Mouse (Mus musculus): Measurements from ENCODE around the gene Ube2l6. TPM values are rescaled to one million over a fixed set of nuclear protein-coding genes. Genes with fewer than 3 reads are reported as not detected.

Gene Ube2l6
- polyA plus RNA-seq, 1 experiment from 2014 or later, result 49.9 TPM

DNA sequence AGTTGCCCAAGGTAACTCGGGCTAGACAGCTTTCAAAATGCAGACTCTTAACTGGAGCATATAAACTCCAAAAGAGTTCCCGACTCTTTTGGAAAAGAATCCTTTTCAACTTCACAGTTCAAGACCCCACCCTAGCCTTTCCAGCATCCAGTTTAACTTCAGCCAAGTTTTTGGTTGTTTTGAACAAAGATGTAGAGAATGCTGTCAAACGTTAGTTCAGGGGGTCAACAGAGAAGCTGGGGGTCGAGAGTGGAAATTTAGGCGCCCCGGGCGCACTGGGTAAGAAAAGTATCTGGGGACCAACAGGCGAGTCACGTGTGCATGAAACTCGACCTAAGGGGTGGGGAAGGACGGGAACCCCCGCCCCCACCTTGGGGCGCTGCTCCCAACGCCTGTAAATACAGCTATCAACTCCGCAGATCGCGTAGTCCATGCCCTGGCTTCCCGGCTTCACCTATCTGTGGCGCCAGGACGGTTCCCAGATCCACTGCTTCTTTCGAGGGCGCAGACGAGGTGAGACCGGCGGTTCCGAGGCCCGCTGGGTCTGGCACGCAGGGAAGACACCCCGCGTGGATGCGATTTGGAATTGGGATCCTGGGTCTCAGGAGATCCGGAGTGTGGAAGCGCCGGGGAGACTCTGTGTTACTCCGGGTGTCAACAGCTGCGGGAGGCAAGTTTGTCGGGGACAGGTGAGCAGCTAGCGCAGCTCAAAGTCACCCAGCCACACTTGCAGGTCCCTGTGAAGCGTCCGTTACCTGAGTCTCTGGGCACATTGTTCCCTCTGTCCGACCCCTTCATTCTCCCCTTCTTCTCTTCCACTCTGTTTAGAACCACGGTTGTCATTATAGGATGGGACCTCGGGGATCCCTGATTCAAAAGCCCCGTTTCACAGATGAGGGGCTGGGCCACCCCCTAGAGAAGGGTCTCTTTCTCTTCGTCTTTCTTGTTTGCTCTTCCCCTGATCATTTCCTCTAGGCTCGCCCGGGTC, 40.7 kb downstream of the Ube2l6 start:
- under 1% methylated on average over 47 of the region's 47 CpGs for WGBS
- no peaks in the 10 kb centered on the region for H3K36me3 ChIP-seq (ENCODE audit: control insufficient read depth, insufficient read depth, low read length)
- H3K9me3 ChIP-seq (ENCODE audit: control insufficient read depth, low read length), result no peaks in the 10 kb centered on the region
- peak overlapping the region; percentile 86 for H3K9ac ChIP-seq (ENCODE audit: low read depth, low read length)
- no peaks in the 10 kb centered on the region for H3K27me3 ChIP-seq (replicated peaks; ENCODE audit: control insufficient read depth, insufficient read depth, low read length)
- H3K4me1 ChIP-seq (ENCODE audit: control insufficient read depth, insufficient read depth, low read length), result peaks cover 25% of the 10 kb centered on the region
- ATAC-seq, result peak; percentile 49
- H3K27ac ChIP-seq (ENCODE audit: low read length), result peak overlapping the region; percentile 83
- peak overlapping the region; percentile 97 for H3K4me2 ChIP-seq (ENCODE audit: low read depth, low read length)
- peak overlapping the region; percentile 73 for H3K4me3 ChIP-seq (ENCODE audit: low read length)

DNA sequence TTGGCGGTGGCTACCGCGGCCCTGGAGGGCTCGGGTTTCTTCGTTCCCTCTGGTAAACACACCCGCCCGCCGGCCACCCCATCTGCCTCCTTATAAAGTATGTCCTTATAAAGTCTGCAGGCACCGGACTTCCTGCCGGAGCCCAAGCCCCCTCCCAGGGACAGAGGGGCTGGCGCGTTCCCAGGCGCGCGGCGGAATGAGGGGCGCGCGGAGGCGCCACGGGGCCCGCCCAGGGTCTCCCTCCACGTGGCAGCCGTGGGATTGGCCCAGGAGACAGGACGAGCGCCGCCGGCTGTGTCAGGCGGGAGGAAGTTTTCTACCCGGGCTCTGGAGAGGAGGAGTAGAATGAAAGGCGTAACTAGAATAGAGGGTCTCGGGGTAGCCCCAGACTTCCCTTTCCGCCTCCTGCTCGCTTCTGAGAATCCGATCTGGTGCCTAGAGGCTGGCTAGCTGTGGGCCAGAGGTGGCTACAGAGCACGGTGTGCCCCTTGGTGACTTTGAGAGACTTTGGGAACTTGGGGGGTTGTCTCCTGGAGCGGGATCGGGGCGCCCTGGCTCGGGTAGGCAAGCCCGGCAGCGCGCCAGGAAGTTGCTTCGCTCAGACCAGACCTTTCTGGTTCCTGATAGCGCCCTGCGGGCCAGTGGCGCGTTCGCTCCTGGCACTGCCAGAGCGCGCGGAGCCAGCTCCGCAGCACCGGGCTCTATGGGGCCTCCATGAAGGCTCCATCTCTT, 41.6 kb downstream of the Ube2l6 start:
- ATAC-seq, result peak; percentile 81
- Histone ChIP-seq H3K4me3 (ENCODE audit: low read length) (peak overlapping the region; percentile 73), H3K27ac (ENCODE audit: low read length) (peak overlapping the region; percentile 83), H3K36me3 (ENCODE audit: control insufficient read depth, insufficient read depth, low read length) (no peaks in the 10 kb centered on the region), H3K27me3 (replicated peaks; ENCODE audit: control insufficient read depth, insufficient read depth, low read length) (no peaks in the 10 kb centered on the region), H3K9me3 (ENCODE audit: control insufficient read depth, low read length) (no peaks in the 10 kb centered on the region), H3K4me1 (ENCODE audit: control insufficient read depth, insufficient read depth, low read length) (peaks cover 25% of the 10 kb centered on the region), H3K9ac (ENCODE audit: low read depth, low read length) (peak overlapping the region; percentile 86), H3K4me2 (ENCODE audit: low read depth, low read length) (peak overlapping the region; percentile 97)
- WGBS, result 0% methylated on average over 54 of the region's 54 CpGs

DNA sequence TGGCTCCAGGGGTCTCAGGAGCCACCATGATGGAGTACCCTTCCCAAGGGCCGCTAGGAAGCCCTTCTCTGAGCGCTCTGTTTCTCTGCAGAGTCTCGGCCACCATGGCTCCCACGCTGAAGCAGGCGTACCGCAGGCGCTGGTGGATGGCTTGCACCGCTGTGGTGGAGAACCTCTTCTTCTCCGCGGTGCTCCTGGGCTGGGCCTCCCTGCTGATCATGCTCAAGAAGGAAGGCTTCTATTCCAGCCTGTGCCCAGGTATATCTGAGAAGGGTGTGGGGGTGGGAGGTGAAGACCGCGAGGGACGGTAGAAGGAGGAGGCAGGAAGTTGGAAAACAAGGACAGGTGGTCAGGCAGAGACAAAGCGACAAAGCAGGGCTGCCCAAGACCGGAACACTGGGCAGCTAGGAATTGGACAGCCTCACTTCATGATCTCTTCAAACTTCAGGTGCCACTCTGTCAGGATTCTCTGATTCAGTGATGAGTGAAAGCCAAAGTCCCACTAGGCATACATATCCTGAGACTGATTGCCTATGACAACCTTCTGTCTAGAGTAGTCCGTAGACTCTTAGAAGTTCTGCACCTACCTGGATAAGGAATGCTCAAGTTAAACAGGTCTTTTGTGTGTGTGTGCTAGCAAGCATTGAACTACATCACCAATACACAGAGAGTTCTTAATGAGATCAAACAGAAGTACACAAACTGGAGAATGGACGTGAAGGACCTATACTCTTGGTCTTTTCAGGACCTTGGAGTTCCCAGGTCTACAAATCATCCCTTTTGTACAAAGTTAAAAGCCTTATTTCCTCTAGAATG, 42.3 kb downstream of the Ube2l6 start:
- peak; percentile 23 for ATAC-seq
- H3K9ac ChIP-seq (ENCODE audit: low read depth, low read length), result peak overlapping the region; percentile 86

DNA sequence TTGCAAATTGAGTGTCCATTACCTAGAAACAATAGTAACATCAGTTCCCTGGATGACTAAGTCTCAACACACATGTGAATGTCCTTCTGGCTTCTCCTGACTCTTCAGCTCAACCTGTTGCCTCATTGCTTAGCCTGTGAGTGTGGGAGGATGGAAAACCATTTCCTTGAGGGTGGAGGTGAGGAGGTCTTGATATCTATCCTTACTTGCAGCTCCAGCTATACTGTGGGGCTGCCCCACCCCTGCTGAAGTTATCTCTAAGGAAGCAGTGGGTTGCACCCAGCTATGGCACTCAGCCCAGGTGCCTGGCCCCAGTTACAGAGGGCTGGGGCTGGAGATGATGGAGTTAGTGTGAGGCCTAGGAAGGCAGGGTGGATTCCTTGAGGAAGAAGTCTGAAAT, 43.3 kb downstream of the Ube2l6 start:
- Histone ChIP-seq H3K9ac (ENCODE audit: low read depth, low read length) (no peak overlapping the region), H3K4me3 (ENCODE audit: low read length) (no peak overlapping the region), H3K27ac (ENCODE audit: low read length) (no peak overlapping the region), H3K4me1 (ENCODE audit: control insufficient read depth, insufficient read depth, low read length) (peaks cover 25% of the 10 kb centered on the region), H3K4me2 (ENCODE audit: low read depth, low read length) (no peak overlapping the region), H3K36me3 (ENCODE audit: control insufficient read depth, insufficient read depth, low read length) (no peaks in the 10 kb centered on the region), H3K27me3 (replicated peaks; ENCODE audit: control insufficient read depth, insufficient read depth, low read length) (no peaks in the 10 kb centered on the region), H3K9me3 (ENCODE audit: control insufficient read depth, low read length) (no peaks in the 10 kb centered on the region)
- peak; percentile 54 for ATAC-seq

More for the DNA sequence above, 42.3 kb downstream of the Ube2l6 start:
- H3K27me3 ChIP-seq (replicated peaks; ENCODE audit: control insufficient read depth, insufficient read depth, low read length), result no peaks in the 10 kb centered on the region
- peaks cover 25% of the 10 kb centered on the region for H3K4me1 ChIP-seq (ENCODE audit: control insufficient read depth, insufficient read depth, low read length)
- peak overlapping the region; percentile 73 for H3K4me3 ChIP-seq (ENCODE audit: low read length)
- no peaks in the 10 kb centered on the region for H3K9me3 ChIP-seq (ENCODE audit: control insufficient read depth, low read length)
- peak overlapping the region; percentile 97 for H3K4me2 ChIP-seq (ENCODE audit: low read depth, low read length)
- H3K36me3 ChIP-seq (ENCODE audit: control insufficient read depth, insufficient read depth, low read length), result no peaks in the 10 kb centered on the region
- 6% methylated on average over 17 of the region's 17 CpGs for WGBS
- H3K27ac ChIP-seq (ENCODE audit: low read length), result peak overlapping the region; percentile 83

DNA sequence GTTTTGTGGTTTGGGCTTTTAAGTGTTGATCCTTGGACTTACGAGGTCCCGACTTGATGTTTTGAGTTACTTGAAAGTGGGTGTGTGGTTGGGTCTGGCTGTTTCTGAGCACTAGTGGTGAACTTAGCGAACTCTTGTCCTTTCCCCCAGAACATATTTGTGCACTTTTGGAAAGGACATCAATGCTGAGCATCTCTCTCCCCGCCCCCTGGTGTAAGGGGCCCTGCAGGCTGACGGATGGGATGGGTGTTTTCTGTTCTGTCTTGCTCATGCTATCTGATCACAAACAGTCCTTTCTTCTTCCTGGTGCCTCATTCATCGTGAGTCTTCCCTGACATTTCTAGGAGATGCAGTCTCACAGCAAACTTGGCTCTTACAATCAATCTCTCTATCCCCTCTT, 45.0 kb downstream of the Ube2l6 start:
- Histone ChIP-seq H3K4me1 (ENCODE audit: control insufficient read depth, insufficient read depth, low read length) (peaks cover 23% of the 10 kb centered on the region), H3K4me3 (ENCODE audit: low read length) (no peak overlapping the region), H3K36me3 (ENCODE audit: control insufficient read depth, insufficient read depth, low read length) (no peaks in the 10 kb centered on the region), H3K27ac (ENCODE audit: low read length) (no peak overlapping the region), H3K9me3 (ENCODE audit: control insufficient read depth, low read length) (no peaks in the 10 kb centered on the region), H3K27me3 (replicated peaks; ENCODE audit: control insufficient read depth, insufficient read depth, low read length) (no peaks in the 10 kb centered on the region), H3K4me2 (ENCODE audit: low read depth, low read length) (no peak overlapping the region), H3K9ac (ENCODE audit: low read depth, low read length) (no peak overlapping the region)
- no peak for ATAC-seq
- WGBS, result 77% methylated on average over 6 of the region's 6 CpGs

DNA sequence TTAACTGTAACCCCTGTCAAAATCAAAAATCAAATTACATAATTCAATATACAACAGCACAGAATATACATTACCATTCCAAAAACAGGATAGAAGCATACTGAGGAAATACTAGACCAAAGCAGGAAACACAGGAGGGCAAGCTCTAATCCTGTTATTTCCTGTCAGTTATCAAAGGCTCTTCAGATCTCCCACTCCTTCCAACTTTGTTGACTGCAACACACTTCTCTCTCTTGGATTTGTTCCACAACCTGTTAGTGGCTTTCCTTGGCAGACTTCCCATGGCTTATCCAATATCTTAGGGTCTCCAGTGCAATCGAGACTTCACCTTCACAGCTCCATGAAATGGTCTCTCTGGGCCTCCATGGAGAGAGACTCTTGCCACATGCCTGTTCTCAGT, 46.6 kb downstream of the Ube2l6 start:
- 0 out of 2 replicates have a peak, but pooled peaks cover 2% of the 10 kb centered on the region for H3K36me3 ChIP-seq (ENCODE audit: control insufficient read depth, insufficient read depth, low read length)
- H3K4me3 ChIP-seq (ENCODE audit: low read length), result no peak overlapping the region
- 72% methylated on average over 1 of the region's 1 CpGs for WGBS
- H3K27ac ChIP-seq (ENCODE audit: low read length), result no peak overlapping the region
- no peak overlapping the region for H3K9ac ChIP-seq (ENCODE audit: low read depth, low read length)
- no peaks in the 10 kb centered on the region for H3K27me3 ChIP-seq (replicated peaks; ENCODE audit: control insufficient read depth, insufficient read depth, low read length)
- no peak for ATAC-seq
- H3K4me1 ChIP-seq (ENCODE audit: control insufficient read depth, insufficient read depth, low read length), result peaks cover 19% of the 10 kb centered on the region
- no peak overlapping the region for H3K4me2 ChIP-seq (ENCODE audit: low read depth, low read length)
- no peaks in the 10 kb centered on the region for H3K9me3 ChIP-seq (ENCODE audit: control insufficient read depth, low read length)

DNA sequence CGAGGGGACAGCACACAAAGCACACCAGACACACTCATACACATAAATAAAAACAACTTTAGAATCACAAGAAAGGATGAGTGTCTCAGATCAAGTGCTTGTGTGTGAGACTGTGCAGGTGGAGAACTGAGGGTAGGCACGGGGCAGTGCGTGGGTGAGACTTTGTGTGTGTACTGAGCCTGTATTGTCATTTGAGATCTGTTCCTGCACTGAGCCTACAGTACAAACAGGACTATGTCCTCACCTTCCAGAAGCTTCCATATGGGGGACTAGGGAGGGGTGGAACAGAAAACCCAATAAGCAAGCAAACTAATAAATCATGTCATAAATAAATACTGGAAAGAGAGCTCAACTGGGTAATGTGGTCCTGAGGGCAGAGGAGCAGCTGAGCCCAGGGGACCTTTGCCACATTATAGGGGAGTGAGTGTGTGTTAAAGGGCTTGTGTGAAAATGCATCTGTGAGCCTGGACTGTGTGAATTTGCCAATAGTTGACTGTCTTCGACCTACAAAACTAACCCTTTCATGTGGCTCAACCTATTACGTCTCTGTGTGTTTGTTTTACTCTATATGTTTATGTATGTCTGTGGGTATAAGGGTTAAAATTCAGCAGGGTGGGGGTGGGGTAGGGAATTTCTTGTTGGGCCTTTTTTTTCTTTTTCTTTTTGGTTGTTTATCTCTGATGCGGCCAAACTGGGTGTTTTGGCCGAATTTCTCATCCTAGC, 51.9 kb downstream of the Ube2l6 start:
- Histone ChIP-seq H3K36me3 (ENCODE audit: control insufficient read depth, insufficient read depth, low read length) (peaks cover 2% of the 10 kb centered on the region; the same call in 1 of the 2 replicates), H3K9ac (ENCODE audit: low read depth, low read length) (no peak overlapping the region), H3K4me2 (ENCODE audit: low read depth, low read length) (peak overlapping the region; percentile 44; the same call in 1 of the 2 replicates), H3K9me3 (ENCODE audit: control insufficient read depth, low read length) (no peaks in the 10 kb centered on the region), H3K4me1 (ENCODE audit: control insufficient read depth, insufficient read depth, low read length) (peaks cover 9% of the 10 kb centered on the region; the same call in 1 of the 2 replicates), H3K4me3 (ENCODE audit: low read length) (peak overlapping the region; percentile 27), H3K27me3 (replicated peaks; ENCODE audit: control insufficient read depth, insufficient read depth, low read length) (no peaks in the 10 kb centered on the region), H3K27ac (ENCODE audit: low read length) (peak overlapping the region; percentile 55)
- WGBS, result 50% methylated on average over 7 of the region's 7 CpGs
- ATAC-seq, result peak; percentile 33

DNA sequence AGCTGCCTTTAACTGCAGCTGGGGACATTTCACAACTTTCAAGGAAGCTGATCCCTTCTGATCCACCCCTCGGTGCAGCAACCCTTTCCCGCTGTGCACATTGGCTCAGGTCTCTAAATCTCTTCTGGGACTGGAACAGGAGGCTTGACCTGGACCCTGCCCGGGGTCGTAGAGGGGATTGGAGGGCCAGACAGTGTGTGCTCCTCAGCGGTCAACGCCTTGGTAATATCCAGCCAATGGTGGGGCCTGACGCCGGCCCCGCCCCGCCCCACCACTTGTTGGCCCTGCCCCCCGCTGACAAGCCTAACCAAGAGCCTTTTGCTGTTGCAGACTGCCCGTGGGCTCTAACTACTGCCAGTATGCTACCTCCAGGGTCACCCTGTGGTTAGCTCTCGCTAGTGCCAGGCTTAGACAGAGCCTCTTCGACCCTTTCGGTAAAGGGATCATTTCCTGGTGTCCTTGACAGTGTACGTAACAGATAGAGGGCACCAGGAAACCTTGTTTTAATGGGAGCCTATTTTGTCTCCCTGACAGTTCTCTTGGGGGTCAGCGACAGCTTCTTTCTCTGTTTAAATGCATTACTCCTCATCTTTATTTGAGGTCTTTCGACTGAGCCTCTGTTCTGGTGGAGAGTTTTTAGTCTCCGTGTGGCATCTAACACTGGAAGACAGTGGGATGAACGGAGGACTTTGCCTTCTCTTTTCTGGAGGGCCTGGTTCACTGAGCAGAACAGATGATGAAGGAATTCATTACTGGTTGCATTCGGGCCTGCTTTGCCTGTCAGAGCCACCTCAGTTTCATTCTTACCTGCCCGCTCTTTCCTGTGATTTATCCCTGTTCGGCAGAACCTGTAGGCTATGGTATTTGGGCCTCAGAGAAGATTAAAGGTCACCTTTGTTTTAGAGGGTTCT, 52.8 kb downstream of the Ube2l6 start:
- Histone ChIP-seq H3K9ac (ENCODE audit: low read depth, low read length) (peak overlapping the region; percentile 35; the same call in 1 of the 2 replicates), H3K4me2 (ENCODE audit: low read depth, low read length) (peak overlapping the region; percentile 44), H3K9me3 (ENCODE audit: control insufficient read depth, low read length) (no peaks in the 10 kb centered on the region), H3K27ac (ENCODE audit: low read length) (peak overlapping the region; percentile 55), H3K36me3 (ENCODE audit: control insufficient read depth, insufficient read depth, low read length) (peaks cover 2% of the 10 kb centered on the region; the same call in 1 of the 2 replicates), H3K27me3 (replicated peaks; ENCODE audit: control insufficient read depth, insufficient read depth, low read length) (no peaks in the 10 kb centered on the region), H3K4me1 (ENCODE audit: control insufficient read depth, insufficient read depth, low read length) (peaks cover 9% of the 10 kb centered on the region; the same call in 1 of the 2 replicates), H3K4me3 (ENCODE audit: low read length) (peak overlapping the region; percentile 27)
- ATAC-seq, result peak; percentile 91
- 39% methylated on average over 23 of the region's 23 CpGs for WGBS

Measured in intestine, embryonic 16.5 days (tissue).